ENCODE assay signal across 8 mouse cellular contexts in the genomic region with DNA sequence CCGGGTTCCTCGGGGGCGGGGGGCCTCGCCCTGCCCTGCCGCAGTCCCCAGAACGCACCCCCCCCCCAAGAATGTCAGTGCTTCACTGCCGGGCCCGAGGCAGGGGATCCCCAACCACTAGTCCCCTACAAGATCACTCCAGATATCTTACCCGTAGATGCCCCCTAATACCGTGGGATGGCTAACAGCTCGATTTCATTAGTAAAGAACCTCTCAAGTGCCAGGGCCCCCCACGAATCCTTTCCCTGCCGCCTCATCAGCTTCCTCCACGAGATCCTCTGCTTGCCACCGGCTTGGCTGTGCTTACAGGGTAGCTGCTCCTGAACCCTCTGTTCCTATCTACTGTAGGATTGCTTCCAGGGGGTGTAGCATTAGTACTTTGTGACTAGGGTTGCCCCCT. TPM values are rescaled to one million over a fixed set of nuclear protein-coding genes. Genes with fewer than 3 reads are reported as not detected.
DNase-seq lines count a peak whose midpoint lies in the region; ATAC-seq and TF ChIP-seq lines count a peak whose summit lies in the region.

No protein-coding gene starts in this region.

- H3K36me3 ChIP-seq in heart, embryonic 15.5 days: peaks cover 15% of the 10 kb centered on the region; the same call in 1 of the 2 replicates
- H3K36me3 ChIP-seq in ES-Bruce4 (ENCODE audit: control insufficient read depth, insufficient read depth, low read length, poor library complexity, severe bottlenecking): peaks cover 2% of the 10 kb centered on the region; the same call in 1 of the 2 replicates
- H3K36me3 ChIP-seq in embryonic facial prominence, embryonic 15.5 days: peaks cover 51% of the 10 kb centered on the region
- peaks cover 21% of the 10 kb centered on the region; the same call in 1 of the 2 replicates for H3K36me3 ChIP-seq in liver, embryonic 11.5 days (ENCODE audit: control insufficient read depth, insufficient read depth, low read length)
- peaks cover 6% of the 10 kb centered on the region; the same call in 1 of the 2 replicates for H3K36me3 ChIP-seq in stomach, embryonic 16.5 days (ENCODE audit: control insufficient read depth, insufficient read depth, low read length)

- no peak for TF ChIP-seq CTCF in ES-Bruce4 (IDR thresholded peaks at IDR 0.05; ENCODE audit: low read depth, low read length)

- no peaks in the 10 kb centered on the region for H3K9me3 ChIP-seq in heart, embryonic 15.5 days (replicated peaks)
- H3K9me3 ChIP-seq in ES-Bruce4 (replicated peaks; ENCODE audit: control insufficient read depth, insufficient read depth, low read length, poor library complexity, severe bottlenecking): no peaks in the 10 kb centered on the region
- H3K9me3 ChIP-seq in embryonic facial prominence, embryonic 15.5 days (replicated peaks): no peaks in the 10 kb centered on the region
- no peaks in the 10 kb centered on the region for H3K9me3 ChIP-seq in liver, embryonic 11.5 days (ENCODE audit: control insufficient read depth, low read length)
- no peaks in the 10 kb centered on the region for H3K9me3 ChIP-seq in stomach, embryonic 16.5 days (replicated peaks; ENCODE audit: control insufficient read depth, low read length)

- H3K9ac ChIP-seq in heart, embryonic 15.5 days: peak overlapping the region; percentile 93
- peak overlapping the region; percentile 98 for H3K9ac ChIP-seq in ES-Bruce4 (ENCODE audit: low read depth, poor library complexity, severe bottlenecking)
- peak overlapping the region; percentile 89 for H3K9ac ChIP-seq in embryonic facial prominence, embryonic 15.5 days
- H3K9ac ChIP-seq in liver, embryonic 11.5 days (ENCODE audit: low read depth, low read length): peak overlapping the region; percentile 93
- H3K9ac ChIP-seq in stomach, embryonic 16.5 days (ENCODE audit: low read length): peak overlapping the region; percentile 97

- ATAC-seq in heart, embryonic 15.5 days (replicated peaks; ENCODE audit: insufficient number of reproducible peaks, insufficient read depth, low FRiP score, low read depth): no peak
- no peak; the same call in 1 of the 2 replicates for ATAC-seq in embryonic facial prominence, embryonic 15.5 days (ENCODE audit: insufficient number of reproducible peaks, low FRiP score, low TSS enrichment, low read depth)
- 0 out of 2 replicates have a peak, but pooled peaks have one; percentile 0 for ATAC-seq in liver, embryonic 11.5 days (replicated peaks; ENCODE audit: low FRiP score)
- no peak for ATAC-seq in stomach, embryonic 16.5 days (ENCODE audit: insufficient read depth, low FRiP score)

- peak overlapping the region; percentile 85 for H3K4me3 ChIP-seq in heart, embryonic 15.5 days
- peak overlapping the region; percentile 79 for H3K4me3 ChIP-seq in ES-Bruce4 (ENCODE audit: low read depth, low read length)
- H3K4me3 ChIP-seq in embryonic facial prominence, embryonic 15.5 days (replicated peaks): peak overlapping the region; percentile 89
- H3K4me3 ChIP-seq in liver, embryonic 11.5 days (ENCODE audit: low read depth, low read length): peak overlapping the region; percentile 87
- peak overlapping the region; percentile 84 for H3K4me3 ChIP-seq in stomach, embryonic 16.5 days (replicated peaks; ENCODE audit: low read length)

- TF ChIP-seq POLR2A in ES-Bruce4 (IDR thresholded peaks at IDR 0.05; ENCODE audit: insufficient read depth, low read length): no peak

- H3K4me1 ChIP-seq in heart, embryonic 15.5 days (replicated peaks): peaks cover 17% of the 10 kb centered on the region
- peaks cover 3% of the 10 kb centered on the region for H3K4me1 ChIP-seq in ES-Bruce4 (ENCODE audit: control insufficient read depth, insufficient read depth, low read length)
- peaks cover 23% of the 10 kb centered on the region for H3K4me1 ChIP-seq in embryonic facial prominence, embryonic 15.5 days
- peaks cover 20% of the 10 kb centered on the region for H3K4me1 ChIP-seq in liver, embryonic 11.5 days (replicated peaks; ENCODE audit: control insufficient read depth, insufficient read depth, low read length)
- peaks cover 20% of the 10 kb centered on the region for H3K4me1 ChIP-seq in stomach, embryonic 16.5 days (ENCODE audit: control insufficient read depth, insufficient read depth, low read length)

- no peaks in the 10 kb centered on the region for H3K27me3 ChIP-seq in heart, embryonic 15.5 days
- H3K27me3 ChIP-seq in ES-Bruce4 (ENCODE audit: control insufficient read depth, insufficient read depth, low read length, poor library complexity, severe bottlenecking): no peaks in the 10 kb centered on the region
- H3K27me3 ChIP-seq in embryonic facial prominence, embryonic 15.5 days: no peaks in the 10 kb centered on the region
- H3K27me3 ChIP-seq in liver, embryonic 11.5 days (replicated peaks; ENCODE audit: control insufficient read depth, insufficient read depth, low read length): no peaks in the 10 kb centered on the region
- H3K27me3 ChIP-seq in stomach, embryonic 16.5 days (ENCODE audit: control insufficient read depth, insufficient read depth, low read length): no peaks in the 10 kb centered on the region

- WGBS in heart, embryonic 15.5 days: under 1% methylated on average over 15 of the region's 15 CpGs
- WGBS in embryonic facial prominence, embryonic 15.5 days: 0% methylated on average over 12 of the region's 15 CpGs
- under 1% methylated on average over 10 of the region's 15 CpGs for WGBS in liver, embryonic 11.5 days
- 0% methylated on average over 15 of the region's 15 CpGs for WGBS in stomach, embryonic 16.5 days

- H3K4me2 ChIP-seq in heart, embryonic 15.5 days: peak overlapping the region; percentile 67
- peak overlapping the region; percentile 66 for H3K4me2 ChIP-seq in embryonic facial prominence, embryonic 15.5 days (replicated peaks)
- peak overlapping the region; percentile 78 for H3K4me2 ChIP-seq in liver, embryonic 11.5 days
- peak overlapping the region; percentile 85 for H3K4me2 ChIP-seq in stomach, embryonic 16.5 days (ENCODE audit: low read depth, low read length)

- no peak for TF ChIP-seq EP300 in ES-Bruce4 (IDR thresholded peaks at IDR 0.05; ENCODE audit: insufficient read depth, low read depth, low read length)

- H3K27ac ChIP-seq in heart, embryonic 15.5 days: peak overlapping the region; percentile 96
- peak overlapping the region; percentile 65 for H3K27ac ChIP-seq in ES-Bruce4 (ENCODE audit: insufficient read depth, low read length)
- peak overlapping the region; percentile 98 for H3K27ac ChIP-seq in embryonic facial prominence, embryonic 15.5 days (replicated peaks)
- H3K27ac ChIP-seq in liver, embryonic 11.5 days (ENCODE audit: low read depth, low read length): peak overlapping the region; percentile 98
- peak overlapping the region; percentile 91 for H3K27ac ChIP-seq in stomach, embryonic 16.5 days (ENCODE audit: low read length)

- DNase-seq in heart, adult 11 months: no peak
- DNase-seq in liver, embryonic 11.5 days (ENCODE audit: low spot score): no peak
- no peak for DNase-seq in left cerebral cortex, postnatal 36 days (ENCODE audit: low spot score in 2 of 2)
- DNase-seq in natural killer cell, adult 2 months (ENCODE audit: low spot score in 2 of 2): no peak

- intact Hi-C loops in left cerebral cortex, postnatal 36 days (cut with DNase I): loop anchor here (2.0 kb wide), 2 partner anchors 30 to 40 kb away; a partner anchor contains a TSS

RNA-seq across cellular contexts. Expression of a gene that starts 0.3 kb away (rescaled TPM):
- polyA plus RNA-seq in heart, embryonic 15.5 days (2015; fragmentation: Nextera tagmentation; extraction: Ambion mirVana): 1.7 and 3.7 TPM in 2 replicates
- 5.6 and 5.7 TPM in 2 replicates for polyA plus RNA-seq in ES-Bruce4 (2011; ENCODE audit: insufficient read depth, insufficient read length, low read depth, missing spikeins)
- polyA plus RNA-seq in embryonic facial prominence, embryonic 15.5 days (2015; fragmentation: Nextera tagmentation; extraction: Ambion mirVana): 35.4 and 37.8 TPM in 2 replicates
- 4.1 and 5.2 TPM in 2 replicates for polyA plus RNA-seq in liver, embryonic 11.5 days (2014; fragmentation: Nextera tagmentation; extraction: Ambion mirVana)
- polyA plus RNA-seq in stomach, embryonic 16.5 days (2015; fragmentation: Nextera tagmentation; extraction: Ambion mirVana): 20.6 and 21.9 TPM in 2 replicates
- total RNA-seq in left cerebral cortex, postnatal 36 days (2021): 10 to 100 TPM; 60.6 to 60.9 TPM

RNA-seq across cellular contexts. Expression of a gene that starts 0.5 kb away (rescaled TPM):
- 3.3 and 5.5 TPM in 2 replicates for polyA plus RNA-seq in heart, embryonic 15.5 days (2015; fragmentation: Nextera tagmentation; extraction: Ambion mirVana)
- polyA plus RNA-seq in ES-Bruce4 (2011; ENCODE audit: insufficient read depth, insufficient read length, low read depth, missing spikeins): 23.0 and 24.7 TPM in 2 replicates
- 8.0 and 9.0 TPM in 2 replicates for polyA plus RNA-seq in embryonic facial prominence, embryonic 15.5 days (2015; fragmentation: Nextera tagmentation; extraction: Ambion mirVana)
- 3.5 and 4.5 TPM in 2 replicates for polyA plus RNA-seq in liver, embryonic 11.5 days (2014; fragmentation: Nextera tagmentation; extraction: Ambion mirVana)
- 3.7 and 4.1 TPM in 2 replicates for polyA plus RNA-seq in stomach, embryonic 16.5 days (2015; fragmentation: Nextera tagmentation; extraction: Ambion mirVana)
- total RNA-seq in left cerebral cortex, postnatal 36 days (2021): 10 to 100 TPM; 32.7 to 42.3 TPM

RNA-seq across cellular contexts. Expression of a gene that starts 5.4 kb away (rescaled TPM):
- polyA plus RNA-seq in heart, embryonic 15.5 days (2015; fragmentation: Nextera tagmentation; extraction: Ambion mirVana): 0.78 TPM in 1 of 2 replicates, not detected in the other
- polyA plus RNA-seq in ES-Bruce4 (2011; ENCODE audit: insufficient read depth, insufficient read length, low read depth, missing spikeins): not detected in 2 replicates
- polyA plus RNA-seq in embryonic facial prominence, embryonic 15.5 days (2015; fragmentation: Nextera tagmentation; extraction: Ambion mirVana): 1.2 TPM in 1 of 2 replicates, not detected in the other
- polyA plus RNA-seq in liver, embryonic 11.5 days (2014; fragmentation: Nextera tagmentation; extraction: Ambion mirVana): 1.8 and 3.3 TPM in 2 replicates
- polyA plus RNA-seq in stomach, embryonic 16.5 days (2015; fragmentation: Nextera tagmentation; extraction: Ambion mirVana): 0.99 and 1.3 TPM in 2 replicates
- not detected for total RNA-seq in left cerebral cortex, postnatal 36 days (2021)

RNA-seq across cellular contexts. Expression of a gene that starts 6.2 kb away (rescaled TPM):
- 26.2 and 31.4 TPM in 2 replicates for polyA plus RNA-seq in heart, embryonic 15.5 days (2015; fragmentation: Nextera tagmentation; extraction: Ambion mirVana)
- polyA plus RNA-seq in ES-Bruce4 (2011; ENCODE audit: insufficient read depth, insufficient read length, low read depth, missing spikeins): 43.2 and 57.0 TPM in 2 replicates
- polyA plus RNA-seq in embryonic facial prominence, embryonic 15.5 days (2015; fragmentation: Nextera tagmentation; extraction: Ambion mirVana): 43.9 and 46.2 TPM in 2 replicates
- polyA plus RNA-seq in liver, embryonic 11.5 days (2014; fragmentation: Nextera tagmentation; extraction: Ambion mirVana): 37.1 and 40.8 TPM in 2 replicates
- 18.9 and 22.6 TPM in 2 replicates for polyA plus RNA-seq in stomach, embryonic 16.5 days (2015; fragmentation: Nextera tagmentation; extraction: Ambion mirVana)
- 10 to 100 TPM; 22.2 to 32.9 TPM for total RNA-seq in left cerebral cortex, postnatal 36 days (2021)

RNA-seq across cellular contexts. Expression of a gene that starts 6.5 kb away (rescaled TPM):
- polyA plus RNA-seq in heart, embryonic 15.5 days (2015; fragmentation: Nextera tagmentation; extraction: Ambion mirVana): 11.3 and 12.1 TPM in 2 replicates
- 2.5 and 4.7 TPM in 2 replicates for polyA plus RNA-seq in ES-Bruce4 (2011; ENCODE audit: insufficient read depth, insufficient read length, low read depth, missing spikeins)
- 15.2 and 15.8 TPM in 2 replicates for polyA plus RNA-seq in embryonic facial prominence, embryonic 15.5 days (2015; fragmentation: Nextera tagmentation; extraction: Ambion mirVana)
- 13.9 and 14.0 TPM in 2 replicates for polyA plus RNA-seq in liver, embryonic 11.5 days (2014; fragmentation: Nextera tagmentation; extraction: Ambion mirVana)
- 17.2 and 17.5 TPM in 2 replicates for polyA plus RNA-seq in stomach, embryonic 16.5 days (2015; fragmentation: Nextera tagmentation; extraction: Ambion mirVana)
- total RNA-seq in left cerebral cortex, postnatal 36 days (2021): 1 to 10 TPM; 6.7 to 7.0 TPM
